Mouse (Mus musculus): ENCODE results near the gene Fam57a.

DNA sequence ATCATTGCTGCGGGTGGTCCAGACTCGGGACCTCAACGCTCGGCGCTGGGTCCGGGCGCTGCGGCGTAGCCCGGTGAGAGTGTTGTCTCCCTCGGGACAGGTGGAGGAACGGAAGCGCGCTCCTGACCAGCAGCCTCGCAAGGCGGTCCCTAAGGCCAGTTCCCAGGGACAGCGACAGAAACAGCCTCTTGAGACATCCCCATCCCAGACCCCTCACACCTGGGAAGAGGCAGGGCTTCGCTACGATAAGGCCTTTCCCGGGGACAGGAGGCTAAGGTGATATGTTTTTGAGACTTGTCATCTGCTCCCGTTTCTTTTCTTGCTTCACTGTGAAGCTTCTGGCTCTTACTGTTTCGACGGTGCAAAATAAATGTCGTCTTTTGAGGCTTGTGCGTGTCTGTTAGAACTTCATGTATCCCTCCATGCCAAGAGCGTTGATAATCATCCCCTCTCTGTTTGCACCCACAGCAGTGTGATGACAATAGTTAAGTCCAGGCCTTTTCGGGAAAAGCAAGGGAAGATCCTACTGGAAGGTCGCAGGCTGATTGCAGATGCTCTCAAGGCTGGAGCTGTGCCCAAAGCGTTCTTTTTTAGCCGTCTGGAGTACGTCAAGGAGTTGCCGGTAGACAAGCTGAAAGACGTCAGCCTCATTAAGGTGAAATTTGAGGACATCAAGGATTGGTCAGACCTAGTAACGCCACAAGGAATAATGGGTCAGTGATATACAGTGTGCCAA, 64.5 kb downstream of the Fam57a start:
- TF ChIP-seq CTCF (IDR thresholded peaks at IDR 0.05; ENCODE audit: control insufficient read depth, insufficient read depth, low read length) (no peak), POLR2A (IDR thresholded peaks at IDR 0.05; ENCODE audit: borderline replicate concordance, control insufficient read depth, low read depth, low read length) (no peak)

All from bone marrow, adult 2 months (tissue).